Mouse (Mus musculus): ENCODE measurements around the gene Lmtk3.

Gene Lmtk3

GRCm38 (mm10) chr7:45813787-45814779 is 30.5 kb downstream of the Lmtk3 start, which contains the start of gene Cyth2:
Gene Cyth2 (minus strand): TSS chr7:45814581.
- peak; percentile 99 for DNase-seq

- DNase-seq: no peak
These were observed 31.3 kb downstream of the Lmtk3 start for GRCm38 (mm10) chr7:45814841-45815240.

- no peak for DNase-seq
These were observed 31.9 kb downstream of the Lmtk3 start for GRCm38 (mm10) chr7:45815323-45815983.

- no peak for DNase-seq
These were observed 32.4 kb downstream of the Lmtk3 start for GRCm38 (mm10) chr7:45815984-45816351.

GRCm38 (mm10) chr7:45819843-45820242 is 36.3 kb downstream of the Lmtk3 start:
- no peak for DNase-seq

- DNase-seq: no peak
These were observed 37.4 kb downstream of the Lmtk3 start for GRCm38 (mm10) chr7:45820913-45821312.

- DNase-seq: no peak
These were observed 41.1 kb downstream of the Lmtk3 start, which contains the start of gene Kcnj14 for GRCm38 (mm10) chr7:45824598-45824997. Gene Kcnj14 (minus strand): TSS chr7:45824782.

- DNase-seq: no peak
These were observed 43.1 kb downstream of the Lmtk3 start for GRCm38 (mm10) chr7:45826631-45827030.

- DNase-seq: peak; percentile 82
These were observed 47.0 kb downstream of the Lmtk3 start, which contains the start of gene Grwd1 for GRCm38 (mm10) chr7:45830427-45831127. Gene Grwd1 (minus strand): TSS chr7:45830944.

- DNase-seq: no peak
These were observed 47.6 kb downstream of the Lmtk3 start for GRCm38 (mm10) chr7:45831128-45831525.

- DNase-seq: no peak
These were observed 48.9 kb downstream of the Lmtk3 start for GRCm38 (mm10) chr7:45832428-45832827.

GRCm38 (mm10) chr7:45833148-45833790 is 49.7 kb downstream of the Lmtk3 start:
- DNase-seq: peak; percentile 39

GRCm38 (mm10) chr7:45833924-45834323 is 50.4 kb downstream of the Lmtk3 start:
- no peak for DNase-seq

GRCm38 (mm10) chr7:45842950-45843744 is 59.6 kb downstream of the Lmtk3 start:
- DNase-seq: no peak

GRCm38 (mm10) chr7:45848447-45849027 is 65.0 kb downstream of the Lmtk3 start:
- no peak for DNase-seq

- DNase-seq: no peak
These were observed 67.1 kb downstream of the Lmtk3 start for GRCm38 (mm10) chr7:45850661-45851060.

- no peak for DNase-seq
These were observed 69.6 kb downstream of the Lmtk3 start for GRCm38 (mm10) chr7:45853089-45853488.

Data from thymus, postnatal 4 days (tissue).